Mouse (Mus musculus) activated CD4-positive, CD25-positive, alpha-beta regulatory T cell, adult 4 months (primary cell): ENCODE data around the gene Skint9. TPM values are rescaled to one million over a fixed set of nuclear protein-coding genes. Genes with fewer than 3 reads are reported as not detected.
"Not testable (repeated sequence)": the region's sequence is repeated elsewhere in the genome, so short reads cannot be mapped to it uniquely, and the experiment has no call there.

ENCODE experiments used
- ATAC-seq: one replicate; pipeline ENCODE4 v1.8.0; 2017
- polyA plus RNA-seq, 2 experiments: library from polyadenylated mRNA; unstranded; fragments of 100-300 nt; shearing (Covaris generic); gene quantifications; one replicate each; pipeline ENCODE4 v1.2.1; 2017

The Skint9 gene
- polyA plus RNA-seq, result not detected

- no peak for ATAC-seq
Observed at GRCm38 (mm10) chr4:112433885-112434284, at the start of gene Skint9. Skint9 (minus strand) TSS chr4:112433985.

- ATAC-seq, result no peak
Observed at GRCm38 (mm10) chr4:112432685-112433084, 1.1 kb downstream of the Skint9 start.

- ATAC-seq, result no peak
Observed at GRCm38 (mm10) chr4:112432223-112432622, 1.6 kb downstream of the Skint9 start.

GRCm38 (mm10) chr4:112349111-112349510 lies 84.7 kb downstream of the Skint9 start:
- not testable (repeated sequence) for ATAC-seq

Other genes starting within 250 kb of the Skint9 start
- not detected for gene Skint3, start 201.7 kb downstream of the Skint9 start, polyA plus RNA-seq
- not detected for gene Skint2, start 123.2 kb upstream of the Skint9 start, polyA plus RNA-seq